Mouse (Mus musculus) spleen, postnatal 0 days (tissue): ENCODE measurements around the gene Gm4847. TPM values are rescaled to one million over a fixed set of nuclear protein-coding genes. Genes with fewer than 3 reads are reported as not detected.

ENCODE experiments used
- polyA plus RNA-seq: library from polyadenylated mRNA; unstranded; fragments of >200 nt; fragmentation: Nextera tagmentation; extraction: Ambion mirVana; gene quantifications from 2 replicates; pipeline ENCODE4 v1.2.1, GENCODE M21; 2015

Gm4847 gene
- not detected in 2 replicates for polyA plus RNA-seq

GRCm38 (mm10) chr1:166647593-166647992, at the start of gene Gm4847:
TSS of gene Gm4847 (minus strand) at chr1:166647693.

GRCm38 (mm10) chr1:166681745-166682144, 34.3 kb upstream of the Gm4847 start, which contains the start of gene Fmo9:
TSS of gene Fmo9 (minus strand) at chr1:166681845.

Other genes with a start within 250 kb of the Gm4847 start
- 1.7 and 2.1 TPM in 2 replicates for gene Pogk, start 237.8 kb downstream of the Gm4847 start, polyA plus RNA-seq
- not detected in 2 replicates for gene Gm4846, start 150.1 kb downstream of the Gm4847 start, polyA plus RNA-seq
- gene Fmo9, start 34.2 kb upstream of the Gm4847 start, polyA plus RNA-seq: not detected in 2 replicates